Mouse (Mus musculus) forebrain, postnatal 0 days (tissue): ENCODE data around the gene Ufsp2. TPM values are rescaled to one million over a fixed set of nuclear protein-coding genes. Genes with fewer than 3 reads are reported as not detected.
A peak's percentile ranks its signal among the peaks of the same experiment; 100 is the strongest.

Source experiments
- ATAC-seq: fragments of 200-750 bp; cut with Nextera tagmentation; 2 replicates; pipeline ENCODE4 v1.8.0; 2017; ENCODE audit warnings: mild to moderate bottlenecking, moderate library complexity
- DNase-seq: peaks from one replicate; pipeline ENCODE4 v3.0.0-alpha.2; 2015
- H3K27ac ChIP-seq: fragments of 300-500 bp; sonication (generic); 2 replicates; pipeline ENCODE4 v1.5.1; 2014; ENCODE audit warnings: low read depth, mild to moderate bottlenecking, antibody characterized with exemption, low read length, moderate library complexity, mixed read lengths
- H3K27me3 ChIP-seq: fragments of 300-500 bp; sonication (generic); 2 replicates; pipeline ENCODE4 v1.6.1; 2014; ENCODE audit warnings: mild to moderate bottlenecking, low read length, mixed read lengths; ENCODE audit not compliant: insufficient read depth
- H3K36me3 ChIP-seq: fragments of 300-500 bp; sonication (generic); 2 replicates; pipeline ENCODE4 v1.6.1; 2014; ENCODE audit warnings: mild to moderate bottlenecking, moderate library complexity; ENCODE audit not compliant: insufficient read depth
- H3K4me1 ChIP-seq: fragments of 300-500 bp; sonication (generic); 2 replicates; pipeline ENCODE4 v1.6.1; 2014; ENCODE audit warnings: antibody characterized with exemption; ENCODE audit not compliant: insufficient read depth
- H3K4me2 ChIP-seq: fragments of 300-500 bp; sonication (generic); 2 replicates; pipeline ENCODE4 v1.6.1; 2014; ENCODE audit warnings: low read depth, mild to moderate bottlenecking, moderate library complexity
- H3K4me3 ChIP-seq: fragments of 300-500 bp; sonication (generic); 2 replicates; pipeline ENCODE4 v1.5.1; 2014; ENCODE audit warnings: low read depth, low read length, mixed read lengths
- H3K9ac ChIP-seq: fragments of 300-500 bp; sonication (generic); 2 replicates; pipeline ENCODE4 v1.6.1; 2014; ENCODE audit warnings: mild to moderate bottlenecking
- H3K9me3 ChIP-seq: fragments of 300-500 bp; sonication (generic); 2 replicates; pipeline ENCODE4 v1.6.1; 2016; ENCODE audit warnings: low read length
- CTCF ChIP-seq: sonication (generic); IDR thresholded peaks from 2 replicates; pipeline ENCODE4 v1.5.1; 2016; ENCODE audit warnings: antibody characterized with exemption, control low read depth, low read depth
- WGBS: fragments of 180-500 bp; shearing (Covaris S2); extraction: QIAGEN DNeasy Blood & Tissue Kit; methylation state at CpG from one replicate; pipeline ENCODE4 v1.1.7; 2014; 5-methylcytosine and 5-hydroxymethylcytosine counted together
- polyA plus RNA-seq: library from polyadenylated mRNA; unstranded; fragments of >200 nt; fragmentation: Nextera tagmentation; extraction: Ambion mirVana; gene quantifications from 2 replicates; pipeline ENCODE4 v1.2.1, GENCODE M21; 2015
- total RNA-seq: library from RNA; depleted of rRNA; stranded (reverse); fragments of >200 nt; gene quantifications from 2 replicates; pipeline ENCODE4 v1.2.3, GENCODE M21; 2014

The Ufsp2 gene
- total and polyA plus RNA-seq, 2 experiments from 2014 or later = 30.0 to 47.2 TPM

- peak overlapping the region; percentile 65 for H3K4me3 ChIP-seq
- H3K27me3 ChIP-seq = no peaks in the 10 kb centered on the region
- WGBS = 71% methylated on average over 11 of the region's 11 CpGs
- ATAC-seq (no peak), DNase-seq (no peak)
- peak overlapping the region; percentile 86 for H3K4me2 ChIP-seq
- no peak for TF ChIP-seq CTCF
- no peak overlapping the region for H3K27ac ChIP-seq
- peaks cover 6% of the 10 kb centered on the region for H3K4me1 ChIP-seq
- no peaks in the 10 kb centered on the region for H3K9me3 ChIP-seq
- H3K36me3 ChIP-seq = peaks cover 3% of the 10 kb centered on the region; the same call in 1 of the 2 replicates
- H3K9ac ChIP-seq = peak overlapping the region; percentile 64
Observed at GRCm38 (mm10) chr8:45975837-45976468, 625 bp downstream of the Ufsp2 start.

DNA sequence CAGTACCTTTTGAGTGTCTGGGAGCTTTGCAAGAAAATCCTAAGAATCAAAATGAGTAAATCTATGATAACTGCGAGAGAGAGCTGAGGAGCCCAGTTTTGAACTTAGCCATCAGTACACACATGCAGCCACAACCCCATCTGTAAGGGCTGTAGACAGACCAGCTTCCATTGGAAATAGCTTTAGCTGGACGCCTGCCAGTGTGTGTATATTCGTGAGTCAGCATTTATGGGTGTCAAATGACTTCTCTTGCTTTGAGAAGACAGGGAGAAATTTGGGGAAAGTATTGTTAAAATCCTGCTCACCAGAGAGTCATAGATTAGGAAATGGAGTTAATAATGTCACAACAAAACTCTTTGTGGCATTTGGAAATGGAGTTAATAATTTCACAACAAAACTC is 11.3 kb downstream of the Ufsp2 start:
- no peak overlapping the region for H3K27ac ChIP-seq
- WGBS = 83% methylated on average over 3 of the region's 3 CpGs
- DNase-seq = no peak

DNA sequence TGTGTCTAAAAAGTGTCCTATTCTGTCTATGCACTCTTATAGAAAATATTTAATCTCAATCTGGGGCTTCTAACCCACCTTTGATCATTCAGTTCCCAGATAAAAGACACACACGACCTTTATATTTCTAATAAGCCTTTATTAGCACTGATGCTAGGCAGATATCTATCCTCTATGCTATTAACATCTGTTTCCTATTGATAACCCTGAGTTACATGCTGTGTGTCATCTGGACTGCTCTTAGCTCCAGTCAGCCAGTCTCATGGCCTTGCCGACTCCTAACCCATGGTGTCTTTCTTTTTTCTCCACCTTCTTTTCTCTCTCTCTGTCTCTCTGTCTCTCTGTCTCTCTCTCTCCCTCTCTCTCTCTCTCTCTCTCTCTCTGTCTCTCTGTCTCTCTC is 12.9 kb downstream of the Ufsp2 start:
- no peak overlapping the region for H3K27ac ChIP-seq

More for the DNA sequence above, 11.3 kb downstream of the Ufsp2 start:
- Histone ChIP-seq H3K4me2 (no peak overlapping the region), H3K4me1 (no peaks in the 10 kb centered on the region), H3K4me3 (no peak overlapping the region), H3K9ac (no peak overlapping the region), H3K36me3 (peaks cover 21% of the 10 kb centered on the region), H3K9me3 (no peaks in the 10 kb centered on the region), H3K27me3 (no peaks in the 10 kb centered on the region)
- no peak for TF ChIP-seq CTCF
- ATAC-seq = no peak

DNA sequence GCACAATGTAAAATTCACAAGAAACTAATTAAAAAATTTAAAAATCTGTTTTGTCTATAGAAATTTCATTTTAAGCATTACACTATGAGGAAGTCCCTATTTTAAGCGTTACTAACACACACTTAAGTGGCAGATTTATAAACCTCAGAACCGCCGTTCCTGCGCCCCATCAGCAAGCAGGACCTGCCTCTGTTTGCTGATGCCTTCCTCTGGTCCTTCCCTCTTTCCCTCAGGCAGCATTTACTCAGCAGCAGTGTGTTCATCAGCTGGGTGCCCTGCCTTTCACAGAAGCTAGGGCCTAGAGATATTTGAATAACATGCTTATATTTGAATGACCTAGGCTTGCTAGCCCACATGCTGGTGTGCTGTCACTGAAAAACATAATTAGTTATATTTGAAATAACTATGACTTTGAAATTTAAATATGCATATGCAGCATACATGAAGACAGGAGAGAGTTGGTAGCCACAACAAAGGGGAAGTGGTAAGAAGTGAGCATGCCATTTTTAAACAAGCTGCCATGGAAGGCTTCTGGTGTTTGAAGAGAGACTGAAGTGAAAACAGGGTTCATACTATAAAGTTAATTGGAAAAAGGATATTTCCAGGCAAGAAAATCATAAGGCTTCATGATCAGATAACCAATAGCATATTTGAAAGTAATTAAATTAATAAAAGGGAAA is 15.4 kb downstream of the Ufsp2 start:
- WGBS = 88% methylated on average over 4 of the region's 4 CpGs
- Histone ChIP-seq H3K4me1 (no peaks in the 10 kb centered on the region), H3K27ac (no peak overlapping the region), H3K27me3 (no peaks in the 10 kb centered on the region), H3K36me3 (peaks cover 17% of the 10 kb centered on the region), H3K9ac (no peak overlapping the region), H3K4me2 (no peak overlapping the region), H3K9me3 (no peaks in the 10 kb centered on the region), H3K4me3 (no peak overlapping the region)
- ATAC-seq (no peak; the same call in 1 of the 2 replicates), DNase-seq (no peak)
- no peak for TF ChIP-seq CTCF

More for the DNA sequence above, 12.9 kb downstream of the Ufsp2 start:
- no peak for TF ChIP-seq CTCF
- ATAC-seq (no peak), DNase-seq (no peak)
- H3K27me3 ChIP-seq = no peaks in the 10 kb centered on the region
- H3K36me3 ChIP-seq = peaks cover 14% of the 10 kb centered on the region; the same call in 1 of the 2 replicates
- WGBS = 66% methylated on average over 2 of the region's 2 CpGs
- no peak overlapping the region for H3K4me3 ChIP-seq
- no peaks in the 10 kb centered on the region for H3K4me1 ChIP-seq
- H3K4me2 ChIP-seq = no peak overlapping the region
- no peaks in the 10 kb centered on the region for H3K9me3 ChIP-seq
- no peak overlapping the region for H3K9ac ChIP-seq

DNA sequence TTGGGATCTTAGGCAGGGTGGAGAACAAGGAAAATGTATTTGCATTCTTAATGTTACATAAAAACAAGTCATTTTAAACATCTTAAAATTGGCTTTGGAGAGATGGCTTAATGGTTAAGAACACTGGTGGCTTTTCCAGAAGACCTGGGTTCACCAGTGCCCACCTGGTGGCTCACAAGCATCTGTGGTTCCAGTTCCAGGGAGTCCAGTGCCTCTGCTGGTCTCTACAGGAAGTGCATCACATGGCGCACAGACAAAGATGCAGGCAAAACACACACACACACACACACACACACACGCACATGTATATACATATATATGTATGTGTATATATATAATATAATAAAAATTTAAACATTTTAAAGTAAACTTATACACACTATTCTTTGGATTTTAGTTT is 18.8 kb downstream of the Ufsp2 start:
- peak; percentile 32 for TF ChIP-seq CTCF
- no peak overlapping the region for H3K27ac ChIP-seq
- WGBS = 89% methylated on average over 2 of the region's 2 CpGs
- H3K4me1 ChIP-seq = no peaks in the 10 kb centered on the region
- H3K4me3 ChIP-seq = no peak overlapping the region
- H3K4me2 ChIP-seq = no peak overlapping the region
- no peaks in the 10 kb centered on the region for H3K9me3 ChIP-seq
- ATAC-seq (no peak), DNase-seq (no peak)
- H3K27me3 ChIP-seq = no peaks in the 10 kb centered on the region
- no peak overlapping the region for H3K9ac ChIP-seq
- H3K36me3 ChIP-seq = peaks cover 20% of the 10 kb centered on the region

GRCm38 (mm10) chr8:45995576-45995975 is 20.2 kb downstream of the Ufsp2 start:
- Histone ChIP-seq H3K4me2 (no peak overlapping the region), H3K27me3 (no peaks in the 10 kb centered on the region), H3K9me3 (no peaks in the 10 kb centered on the region), H3K4me1 (no peaks in the 10 kb centered on the region), H3K4me3 (no peak overlapping the region), H3K9ac (no peak overlapping the region), H3K27ac (no peak overlapping the region), H3K36me3 (peaks cover 20% of the 10 kb centered on the region)
- DNase-seq (no peak), ATAC-seq (no peak)
- TF ChIP-seq CTCF = no peak
- WGBS = 92% methylated on average over 3 of the region's 3 CpGs

- no peak for DNase-seq
Observed at GRCm38 (mm10) chr8:45998228-45998627, 22.9 kb downstream of the Ufsp2 start.

More at GRCm38 (mm10) chr8:45998228-45998627, 22.9 kb downstream of the Ufsp2 start:
- peaks cover 20% of the 10 kb centered on the region for H3K36me3 ChIP-seq
- H3K9me3 ChIP-seq = no peaks in the 10 kb centered on the region
- TF ChIP-seq CTCF = peak; percentile 29; the same call in 1 of the 2 replicates
- no peak overlapping the region; the same call in 1 of the 2 replicates for H3K4me2 ChIP-seq
- WGBS = 91% methylated on average over 2 of the region's 2 CpGs
- H3K27me3 ChIP-seq = no peaks in the 10 kb centered on the region
- no peak for ATAC-seq
- H3K4me3 ChIP-seq = no peak overlapping the region
- H3K4me1 ChIP-seq = no peaks in the 10 kb centered on the region
- no peak overlapping the region for H3K9ac ChIP-seq
- no peak overlapping the region for H3K27ac ChIP-seq
